ENCODE assay signal across 11 mouse cellular contexts in genomic region chr17:84268450-84268849, GRCm38 (mm10).
DNase-seq lines count a peak whose midpoint lies in the region; ATAC-seq and TF ChIP-seq lines count a peak whose summit lies in the region.
"Had no signal": no experiment of that assay in that cellular context is flagged by ENCODE, and none has a peak within 500 bp of the region (broad histone marks: within the 10 kb centered on the region; RNA-seq: fewer than 3 reads in every experiment).

No protein-coding gene starts in this region.

- H3K4me3 ChIP-seq in testis, adult 2 months (ENCODE audit: control insufficient read depth, low read depth, low read length), result no peak overlapping the region
- H3K4me3 ChIP-seq in heart, postnatal 0 days (ENCODE audit: low read depth, low read length), result no peak overlapping the region
- no peak overlapping the region for H3K4me3 ChIP-seq in lung, embryonic 16.5 days (ENCODE audit: low read length)
- H3K4me3 ChIP-seq: limb, embryonic 12.5 days; neural tube, embryonic 12.5 days had no signal

- no peak for TF ChIP-seq POLR2A in testis, adult 2 months (IDR thresholded peaks at IDR 0.05; ENCODE audit: control insufficient read depth, low read depth, low read length)

- intact Hi-C loops in left cerebral cortex, postnatal 36 days (cut with DNase I), result no loop called here

- WGBS in heart, postnatal 0 days, result 57% methylated on average over 3 of the region's 3 CpGs
- 28% methylated on average over 3 of the region's 3 CpGs for WGBS in lung, embryonic 16.5 days

- no peaks in the 10 kb centered on the region for H3K9me3 ChIP-seq in heart, postnatal 0 days (replicated peaks; ENCODE audit: control insufficient read depth, low read length)
- H3K9me3 ChIP-seq in lung, embryonic 16.5 days (ENCODE audit: control insufficient read depth, low read length), result no peaks in the 10 kb centered on the region
- H3K9me3 ChIP-seq: G1E; limb, embryonic 12.5 days; neural tube, embryonic 12.5 days had no signal

- TF ChIP-seq CTCF in testis, adult 2 months (IDR thresholded peaks at IDR 0.05; ENCODE audit: control insufficient read depth, insufficient read depth, insufficient replicate concordance, low read depth, low read length), result no peak
- no peak for TF ChIP-seq CTCF in heart, postnatal 0 days (IDR thresholded peaks at IDR 0.05; ENCODE audit: low read depth)

- peaks cover 2% of the 10 kb centered on the region; the same call in 1 of the 2 replicates for H3K4me1 ChIP-seq in testis, adult 2 months (ENCODE audit: control insufficient read depth, insufficient read depth, low read length)
- H3K4me1 ChIP-seq in heart, postnatal 0 days (ENCODE audit: control insufficient read depth, insufficient read depth), result peaks cover 37% of the 10 kb centered on the region
- peaks cover 60% of the 10 kb centered on the region for H3K4me1 ChIP-seq in lung, embryonic 16.5 days (replicated peaks; ENCODE audit: control insufficient read depth, insufficient read depth, low read length)
- H3K4me1 ChIP-seq: neural tube, embryonic 12.5 days had no signal

- H3K36me3 ChIP-seq in testis, adult 2 months (ENCODE audit: control insufficient read depth, insufficient read depth, low read length), result no peaks in the 10 kb centered on the region
- H3K36me3 ChIP-seq in heart, postnatal 0 days (replicated peaks; ENCODE audit: control insufficient read depth, insufficient read depth, low read length), result no peaks in the 10 kb centered on the region
- no peaks in the 10 kb centered on the region for H3K36me3 ChIP-seq in lung, embryonic 16.5 days (ENCODE audit: control insufficient read depth, insufficient read depth, low read length)
- H3K36me3 ChIP-seq: neural tube, embryonic 12.5 days had no signal

- H3K9ac ChIP-seq in heart, postnatal 0 days (replicated peaks; ENCODE audit: low read depth, low read length), result no peak overlapping the region
- H3K9ac ChIP-seq in lung, embryonic 16.5 days (ENCODE audit: low read length), result no peak overlapping the region
- H3K9ac ChIP-seq: limb, embryonic 12.5 days; neural tube, embryonic 12.5 days had no signal

- peak; percentile 50; the same call in 1 of the 2 replicates for ATAC-seq in heart, postnatal 0 days (ENCODE audit: insufficient read depth, low read depth)
- ATAC-seq in lung, embryonic 16.5 days (ENCODE audit: low read depth), result peak; percentile 41; the same call in 1 of the 2 replicates

- peak overlapping the region; percentile 58; the same call in 1 of the 2 replicates for H3K27ac ChIP-seq in testis, adult 2 months (ENCODE audit: control insufficient read depth, insufficient read depth, low read depth, low read length)
- peak overlapping the region; percentile 39; the same call in 1 of the 2 replicates for H3K27ac ChIP-seq in heart, postnatal 0 days (ENCODE audit: low read depth)
- peak overlapping the region; percentile 66 for H3K27ac ChIP-seq in lung, embryonic 16.5 days (ENCODE audit: low read length)
- H3K27ac ChIP-seq: limb, embryonic 12.5 days; neural tube, embryonic 12.5 days had no signal

- TF ChIP-seq EP300 in heart, postnatal 0 days (IDR thresholded peaks at IDR 0.05; ENCODE audit: low read depth), result no peak

- H3K4me2 ChIP-seq in heart, postnatal 0 days (ENCODE audit: low read depth, low read length), result no peak overlapping the region
- H3K4me2 ChIP-seq in lung, embryonic 16.5 days (ENCODE audit: low read depth, low read length), result no peak overlapping the region
- H3K4me2 ChIP-seq: limb, embryonic 12.5 days; neural tube, embryonic 12.5 days had no signal

- H3K27me3 ChIP-seq in testis, adult 2 months (ENCODE audit: control insufficient read depth, insufficient read depth, low read length), result no peaks in the 10 kb centered on the region
- H3K27me3 ChIP-seq in heart, postnatal 0 days (ENCODE audit: control insufficient read depth, insufficient read depth, low read length), result no peaks in the 10 kb centered on the region
- H3K27me3 ChIP-seq in lung, embryonic 16.5 days (ENCODE audit: control insufficient read depth, insufficient read depth, low read depth, low read length), result no peaks in the 10 kb centered on the region
- H3K27me3 ChIP-seq: limb, embryonic 12.5 days; neural tube, embryonic 12.5 days had no signal

- DNase-seq in testis, postnatal 14 days (ENCODE audit: low spot score), result no peak
- DNase-seq in heart, postnatal 0 days (ENCODE audit: low spot score), result peak; percentile 65
- no peak for DNase-seq in cerebellum, postnatal 14 days
- no peak for DNase-seq in left cerebral cortex, postnatal 36 days (ENCODE audit: low spot score in 2 of 2)
- DNase-seq in MN1 (ENCODE audit: low spot score), result no peak
- no peak for DNase-seq in urinary bladder, postnatal 36 days (ENCODE audit: low spot score in 2 of 2)
